Mouse (Mus musculus): ENCODE measurements at regions not wholly inside any gene's neighbourhood (a gene's known extent, or its start where the extent isn't known, plus 50 kb on each side); places are given as distances from the start of the nearest gene placed in this dataset.

DNA sequence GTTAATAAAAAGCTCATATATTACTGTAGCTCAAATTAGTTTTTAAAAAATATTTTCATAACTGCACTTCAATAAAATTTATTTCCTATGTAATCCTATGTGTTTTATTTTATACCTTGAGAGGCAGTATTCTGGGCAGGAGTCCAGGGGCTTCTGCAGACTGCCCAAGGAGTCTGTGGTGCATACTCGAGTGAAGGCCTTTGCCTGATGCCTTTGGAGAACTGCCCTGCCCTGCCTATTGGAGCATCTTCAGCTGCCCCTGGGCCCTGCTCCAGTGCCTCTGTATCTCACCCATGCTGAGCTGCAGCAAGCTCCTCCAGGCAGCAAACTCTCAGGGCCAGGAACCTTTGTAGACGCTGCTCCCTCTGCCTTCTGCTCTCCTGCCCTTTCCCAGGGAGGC is 223.7 kb upstream of the Gm4791 start:
- DNase-seq (ENCODE audit: low read depth): no peak
- TF ChIP-seq POLR2A (IDR thresholded peaks at IDR 0.05; ENCODE audit: borderline replicate concordance, extremely low read depth, insufficient read depth, insufficient read length, poor library complexity, severe bottlenecking) (no peak), CTCF (IDR thresholded peaks at IDR 0.05; ENCODE audit: borderline replicate concordance, extremely low read depth, insufficient read depth, insufficient read length) (no peak)

DNA sequence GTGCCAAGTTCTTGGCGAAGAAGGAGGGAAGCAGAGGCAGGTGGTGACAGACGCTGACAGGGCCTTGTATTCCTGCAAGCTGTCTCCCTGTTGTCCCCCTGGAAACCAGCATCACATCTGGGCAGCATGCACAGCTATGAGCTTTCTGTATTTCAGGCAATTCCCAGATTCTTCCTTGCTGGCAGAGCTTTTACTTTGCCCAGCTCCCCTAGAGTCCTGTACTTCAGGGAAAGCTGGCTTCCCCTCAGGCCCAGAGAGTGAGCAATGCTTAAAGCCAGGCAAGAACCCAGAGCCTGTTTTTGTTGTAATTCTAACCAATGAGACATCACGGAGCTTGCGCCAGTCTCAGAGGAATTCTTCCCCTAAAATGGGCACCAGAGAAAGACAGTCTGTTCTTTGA is 238.3 kb upstream of the Gm4791 start:
- peak; percentile 29 for DNase-seq (ENCODE audit: low read depth)
- TF ChIP-seq CTCF (IDR thresholded peaks at IDR 0.05; ENCODE audit: borderline replicate concordance, extremely low read depth, insufficient read depth, insufficient read length) (no peak), POLR2A (IDR thresholded peaks at IDR 0.05; ENCODE audit: borderline replicate concordance, extremely low read depth, insufficient read depth, insufficient read length, poor library complexity, severe bottlenecking) (no peak)

DNA sequence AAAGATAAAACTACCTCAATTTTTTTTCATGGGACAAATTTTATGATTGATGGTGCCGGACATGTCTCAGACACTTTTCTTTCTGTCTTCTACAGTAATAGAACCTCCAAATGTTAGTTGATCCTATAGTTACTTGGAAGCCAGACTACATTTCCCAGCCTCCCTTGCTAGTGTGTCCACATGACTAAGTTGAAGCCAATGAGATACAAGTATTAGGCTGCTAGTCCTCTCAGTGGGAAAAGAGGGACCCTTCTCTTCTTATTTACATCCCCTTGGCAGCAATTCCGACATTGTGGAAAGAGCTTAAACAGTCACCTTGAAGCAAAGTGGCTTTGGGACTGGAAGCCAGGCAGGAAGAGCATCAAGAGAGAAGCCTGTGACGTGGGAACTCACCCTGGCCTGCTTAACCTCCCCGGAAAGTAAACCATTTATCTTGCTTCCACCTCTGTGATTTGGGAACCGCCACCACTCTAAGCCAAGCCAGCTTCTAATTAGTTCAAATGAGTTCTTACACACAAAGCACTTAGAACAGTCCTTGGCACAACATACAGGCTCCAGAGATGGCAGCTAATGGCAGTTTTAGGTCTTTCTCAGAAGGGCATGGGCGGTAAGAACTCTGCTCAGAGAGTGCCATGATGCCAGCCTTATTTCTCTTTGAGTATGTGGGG is 241.4 kb upstream of the Gm4791 start:
- no peak for TF ChIP-seq POLR2A (IDR thresholded peaks at IDR 0.05; ENCODE audit: borderline replicate concordance, extremely low read depth, insufficient read depth, insufficient read length, poor library complexity, severe bottlenecking)
- TF ChIP-seq CTCF (IDR thresholded peaks at IDR 0.05; ENCODE audit: borderline replicate concordance, extremely low read depth, insufficient read depth, insufficient read length): no peak
- DNase-seq (ENCODE audit: low read depth): peak; percentile 86

DNA sequence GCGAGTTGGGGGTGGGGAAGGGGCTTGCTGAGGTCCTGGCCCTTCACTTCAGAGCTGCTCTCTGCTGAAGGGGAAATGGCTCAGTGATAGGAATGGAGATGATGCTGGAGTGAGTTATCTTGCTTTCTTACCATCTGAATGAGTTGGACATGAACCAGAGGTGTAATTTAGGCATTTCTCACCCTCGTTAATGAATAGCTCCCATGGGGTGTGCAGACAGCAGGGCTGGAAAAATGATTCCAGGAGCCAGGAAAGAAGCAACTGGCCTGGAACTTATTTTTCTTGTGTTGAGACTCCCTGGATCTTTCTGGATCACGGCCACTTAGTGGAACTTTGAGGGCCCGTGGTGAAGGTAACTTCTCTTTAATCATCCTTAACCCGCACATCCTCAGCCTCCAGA is 246.6 kb upstream of the Gm4791 start:
- TF ChIP-seq CTCF (IDR thresholded peaks at IDR 0.05; ENCODE audit: borderline replicate concordance, extremely low read depth, insufficient read depth, insufficient read length): no peak
- no peak for TF ChIP-seq POLR2A (IDR thresholded peaks at IDR 0.05; ENCODE audit: borderline replicate concordance, extremely low read depth, insufficient read depth, insufficient read length, poor library complexity, severe bottlenecking)
- DNase-seq (ENCODE audit: low read depth): peak; percentile 51

DNA sequence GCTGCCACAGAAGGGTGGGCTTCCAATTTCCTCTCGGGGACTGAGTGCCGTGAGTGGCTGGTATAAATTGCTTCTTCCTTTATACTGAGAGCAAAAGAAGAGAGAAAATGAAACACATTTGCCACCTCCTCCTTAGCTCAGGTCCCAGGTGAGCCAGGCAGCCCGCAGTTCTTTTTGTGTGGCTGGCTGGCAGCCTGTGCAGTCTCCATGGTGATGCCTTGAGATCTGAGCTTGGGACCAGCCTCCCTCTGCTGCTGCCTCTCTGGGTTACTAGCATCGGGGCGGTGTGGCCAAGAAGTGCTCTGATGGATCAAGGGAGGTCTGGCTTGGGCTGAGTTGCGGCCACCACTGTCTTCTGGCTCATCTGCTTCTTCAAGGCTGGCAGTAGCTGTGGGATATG is 249.1 kb upstream of the Gm4791 start:
- DNase-seq (ENCODE audit: low read depth): peak; percentile 65
- TF ChIP-seq POLR2A (IDR thresholded peaks at IDR 0.05; ENCODE audit: borderline replicate concordance, extremely low read depth, insufficient read depth, insufficient read length, poor library complexity, severe bottlenecking): no peak
- TF ChIP-seq CTCF (IDR thresholded peaks at IDR 0.05; ENCODE audit: borderline replicate concordance, extremely low read depth, insufficient read depth, insufficient read length): no peak

DNA sequence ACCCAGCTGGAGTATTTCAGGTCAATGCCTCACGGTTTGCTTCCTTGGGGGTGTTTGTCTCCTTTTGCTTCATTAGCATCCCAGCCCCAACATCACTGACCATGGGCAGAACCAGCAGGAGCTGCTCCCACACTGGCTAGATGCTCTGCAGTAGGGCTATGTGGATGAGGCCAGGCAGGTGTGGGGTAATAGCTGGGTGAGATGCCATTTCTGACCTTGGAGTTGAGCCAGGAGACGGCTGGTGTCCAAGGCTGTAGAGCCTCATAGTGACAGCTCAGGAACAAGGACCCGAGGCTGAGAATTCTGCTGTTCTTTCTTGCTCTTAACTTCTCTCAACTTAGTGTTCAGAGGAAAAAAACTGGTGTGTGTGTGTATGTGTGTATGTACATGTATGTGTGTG is 252.3 kb upstream of the Gm4791 start:
- no peak for TF ChIP-seq CTCF (IDR thresholded peaks at IDR 0.05; ENCODE audit: borderline replicate concordance, extremely low read depth, insufficient read depth, insufficient read length)
- TF ChIP-seq POLR2A (IDR thresholded peaks at IDR 0.05; ENCODE audit: borderline replicate concordance, extremely low read depth, insufficient read depth, insufficient read length, poor library complexity, severe bottlenecking): no peak
- DNase-seq (ENCODE audit: low read depth): no peak

DNA sequence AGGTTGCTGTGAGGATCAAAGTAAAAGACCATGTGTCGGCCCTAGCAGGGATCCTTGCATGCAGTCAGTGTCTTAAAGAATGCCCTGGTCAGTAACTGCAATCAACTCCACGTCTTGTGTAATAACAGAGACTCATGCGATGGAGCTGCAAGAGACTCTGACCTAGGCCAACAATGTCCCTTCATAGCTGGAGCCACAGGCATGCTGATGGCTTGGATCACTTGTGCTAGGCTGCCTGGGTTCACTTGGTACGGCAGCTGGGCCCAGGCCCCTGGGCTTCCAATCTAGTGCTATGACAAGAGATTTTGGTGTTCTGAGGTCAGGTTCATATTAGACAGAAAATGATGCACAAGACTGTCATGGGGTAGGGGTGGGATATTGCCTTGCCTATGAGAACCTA is 258.0 kb upstream of the Gm4791 start:
- DNase-seq (ENCODE audit: low read depth): no peak
- TF ChIP-seq POLR2A (IDR thresholded peaks at IDR 0.05; ENCODE audit: borderline replicate concordance, extremely low read depth, insufficient read depth, insufficient read length, poor library complexity, severe bottlenecking): no peak
- TF ChIP-seq CTCF (IDR thresholded peaks at IDR 0.05; ENCODE audit: borderline replicate concordance, extremely low read depth, insufficient read depth, insufficient read length): no peak

DNA sequence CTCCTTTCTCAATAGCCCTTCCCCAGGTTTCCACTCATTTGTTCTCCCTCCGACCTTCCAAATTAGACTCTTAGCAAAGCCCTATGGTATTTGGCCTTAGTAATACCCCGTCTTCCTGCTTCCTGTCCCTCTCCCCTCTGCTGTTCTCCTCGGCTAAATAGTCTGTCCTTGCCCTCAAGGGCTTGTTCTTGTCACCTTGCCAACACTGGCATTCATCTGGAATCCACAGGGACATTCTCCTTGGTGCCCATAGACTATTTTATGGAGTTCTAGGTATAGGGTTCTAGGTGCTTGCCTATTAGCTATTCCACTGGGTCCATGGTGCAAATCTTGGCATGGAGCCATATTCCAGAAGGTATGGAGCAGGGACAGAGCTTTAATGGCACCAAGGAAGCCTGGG is 259.2 kb upstream of the Gm4791 start:
- TF ChIP-seq POLR2A (IDR thresholded peaks at IDR 0.05; ENCODE audit: borderline replicate concordance, extremely low read depth, insufficient read depth, insufficient read length, poor library complexity, severe bottlenecking) (no peak), CTCF (IDR thresholded peaks at IDR 0.05; ENCODE audit: borderline replicate concordance, extremely low read depth, insufficient read depth, insufficient read length) (no peak)
- no peak for DNase-seq (ENCODE audit: low read depth)

DNA sequence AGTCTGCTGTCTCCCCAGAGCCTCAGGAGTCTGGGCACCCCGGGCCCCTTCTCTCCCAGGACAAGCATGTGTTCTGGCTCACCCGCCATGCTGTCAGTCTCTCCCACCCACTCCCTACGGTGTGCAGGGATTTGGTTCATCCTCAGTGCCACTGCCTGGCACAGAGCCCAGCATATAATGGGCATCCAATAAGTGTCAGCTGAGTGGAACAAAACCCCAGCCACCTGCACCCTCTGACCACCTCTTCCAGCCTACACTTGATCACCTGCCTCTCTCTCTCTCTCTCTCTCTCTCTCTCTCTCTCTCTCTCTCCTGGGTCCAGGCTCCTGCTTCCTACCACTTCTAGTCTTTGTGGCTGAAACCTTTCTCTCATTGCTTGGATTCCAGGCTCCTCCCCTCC is 259.9 kb upstream of the Gm4791 start:
- peak; percentile 76 for DNase-seq (ENCODE audit: low read depth)
- no peak for TF ChIP-seq CTCF (IDR thresholded peaks at IDR 0.05; ENCODE audit: borderline replicate concordance, extremely low read depth, insufficient read depth, insufficient read length)
- no peak for TF ChIP-seq POLR2A (IDR thresholded peaks at IDR 0.05; ENCODE audit: borderline replicate concordance, extremely low read depth, insufficient read depth, insufficient read length, poor library complexity, severe bottlenecking)

DNA sequence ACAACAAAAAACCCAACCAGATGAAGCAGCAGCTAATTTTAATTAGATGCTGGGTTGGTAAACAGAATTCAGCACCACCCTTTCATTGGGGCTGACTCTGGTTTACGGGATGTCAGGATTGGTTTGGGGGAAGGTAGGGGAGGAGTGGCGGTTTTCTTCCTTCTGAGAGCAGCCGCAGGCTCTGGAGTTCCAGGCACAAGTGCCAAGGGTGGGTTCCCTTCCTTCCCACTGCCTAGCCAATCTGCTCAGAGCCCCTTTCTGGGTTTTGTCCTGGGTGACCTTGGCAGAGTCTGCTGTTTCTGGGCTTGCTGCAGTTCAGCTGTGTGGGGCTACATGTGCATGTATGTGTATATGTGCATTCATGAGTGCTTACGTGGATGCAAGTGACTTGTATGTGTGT is 260.5 kb upstream of the Gm4791 start:
- peak; percentile 50 for DNase-seq (ENCODE audit: low read depth)
- TF ChIP-seq CTCF (IDR thresholded peaks at IDR 0.05; ENCODE audit: borderline replicate concordance, extremely low read depth, insufficient read depth, insufficient read length): no peak
- TF ChIP-seq POLR2A (IDR thresholded peaks at IDR 0.05; ENCODE audit: borderline replicate concordance, extremely low read depth, insufficient read depth, insufficient read length, poor library complexity, severe bottlenecking): no peak

DNA sequence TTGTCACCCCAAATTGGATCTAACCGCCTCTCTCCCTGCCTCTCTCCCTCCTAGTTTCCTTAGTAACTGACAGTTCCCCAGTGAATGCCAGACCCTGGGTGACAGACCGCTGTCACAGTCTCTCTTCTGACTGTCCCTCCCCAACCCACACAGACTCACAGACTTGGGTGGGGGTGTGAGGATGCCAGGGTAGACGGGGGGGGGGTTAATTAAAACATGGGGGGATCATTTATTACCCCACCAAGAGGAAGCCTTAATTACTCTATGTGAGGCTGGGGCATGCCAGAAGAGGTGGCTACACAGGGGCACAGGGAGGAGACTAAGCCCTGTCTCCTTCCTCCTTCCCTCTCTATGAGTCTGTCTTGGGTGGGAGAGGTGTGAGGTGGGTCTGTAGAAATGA is 261.1 kb upstream of the Gm4791 start:
- TF ChIP-seq POLR2A (IDR thresholded peaks at IDR 0.05; ENCODE audit: borderline replicate concordance, extremely low read depth, insufficient read depth, insufficient read length, poor library complexity, severe bottlenecking) (no peak), CTCF (IDR thresholded peaks at IDR 0.05; ENCODE audit: borderline replicate concordance, extremely low read depth, insufficient read depth, insufficient read length) (no peak)
- DNase-seq (ENCODE audit: low read depth): peak; percentile 29

DNA sequence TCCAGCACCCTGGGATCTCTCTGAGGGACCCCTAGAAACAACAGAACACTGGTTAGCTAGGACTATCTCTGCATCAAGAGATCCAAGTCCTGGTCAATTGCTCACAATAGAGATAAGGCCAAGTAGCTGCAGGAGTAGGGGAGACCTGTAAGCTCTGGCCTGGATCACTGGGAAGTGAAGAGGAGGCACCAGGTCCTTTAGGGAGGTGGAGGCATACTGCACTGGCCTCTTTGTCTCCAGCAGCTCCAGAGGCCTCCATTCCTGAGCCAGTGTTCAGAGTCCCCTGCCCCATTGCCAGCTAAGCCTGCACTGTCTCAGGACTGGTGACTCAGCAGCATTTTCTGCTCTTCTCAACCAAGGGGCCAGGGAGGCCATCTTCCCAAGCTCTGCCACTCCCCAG is 262.3 kb upstream of the Gm4791 start:
- TF ChIP-seq POLR2A (IDR thresholded peaks at IDR 0.05; ENCODE audit: borderline replicate concordance, extremely low read depth, insufficient read depth, insufficient read length, poor library complexity, severe bottlenecking): no peak
- DNase-seq (ENCODE audit: low read depth): peak; percentile 14

Data from brain, embryonic 14.5 days (tissue).